Mouse (Mus musculus): ENCODE results near the gene Vmn1r124. TPM values are rescaled to one million over a fixed set of nuclear protein-coding genes. Genes with fewer than 3 reads are reported as not detected.
"Not testable (repeated sequence)": the region's sequence is repeated elsewhere in the genome, so short reads cannot be mapped to it uniquely, and the experiment has no call there.

Vmn1r124 gene
- not detected in 2 replicates for polyA plus RNA-seq (2015; fragmentation: Nextera tagmentation; extraction: Ambion mirVana)

GRCm38 (mm10) chr7:21260517-21260916 is at the start of gene Vmn1r124:
TSS of gene Vmn1r124 (minus strand) at chr7:21260617.
- not testable (repeated sequence) for ATAC-seq (ENCODE audit: insufficient number of reproducible peaks, low FRiP score, low TSS enrichment, low read depth); H3K9ac ChIP-seq; H3K27ac ChIP-seq; H3K4me2 ChIP-seq; H3K4me3 ChIP-seq; H3K4me1 ChIP-seq; H3K9me3 ChIP-seq; H3K36me3 ChIP-seq; H3K27me3 ChIP-seq
- WGBS = 73% methylated on average over 4 of the region's 4 CpGs

GRCm38 (mm10) chr7:21301367-21301766 is 41.0 kb upstream of the Vmn1r124 start, which contains the start of gene Vmn1r126:
TSS of gene Vmn1r126 (minus strand) at chr7:21301467.
- not testable (repeated sequence) for H3K4me3 ChIP-seq; H3K4me2 ChIP-seq; H3K4me1 ChIP-seq; H3K27ac ChIP-seq; H3K27me3 ChIP-seq; H3K36me3 ChIP-seq; H3K9me3 ChIP-seq; H3K9ac ChIP-seq; ATAC-seq (ENCODE audit: insufficient number of reproducible peaks, low FRiP score, low TSS enrichment, low read depth)
- no CpG with 5 or more reads among the region's 5 CpGs for WGBS

GRCm38 (mm10) chr7:21271879-21272278 is 11.5 kb upstream of the Vmn1r124 start, which contains the start of gene Vmn1r125:
TSS of gene Vmn1r125 (plus strand) at chr7:21272179.
- H3K27ac ChIP-seq = not testable (repeated sequence)

More at GRCm38 (mm10) chr7:21271879-21272278, 11.5 kb upstream of the Vmn1r124 start, which contains the start of gene Vmn1r125:
- not testable (repeated sequence) for ATAC-seq (ENCODE audit: insufficient number of reproducible peaks, low FRiP score, low TSS enrichment, low read depth); H3K4me2 ChIP-seq; H3K9me3 ChIP-seq; H3K36me3 ChIP-seq; H3K9ac ChIP-seq; H3K4me3 ChIP-seq; H3K27me3 ChIP-seq; H3K4me1 ChIP-seq
- WGBS = 67% methylated on average over 3 of the region's 3 CpGs

Other genes with a start within 250 kb of the Vmn1r124 start
- gene Vmn1r119, start 248.2 kb downstream of the Vmn1r124 start, polyA plus RNA-seq (2015; fragmentation: Nextera tagmentation; extraction: Ambion mirVana) = not detected in 2 replicates
- not detected in 2 replicates for gene Vmn1r120, start 206.8 kb downstream of the Vmn1r124 start, polyA plus RNA-seq (2015; fragmentation: Nextera tagmentation; extraction: Ambion mirVana)
- gene Vmn1r121, start 162.1 kb downstream of the Vmn1r124 start, polyA plus RNA-seq (2015; fragmentation: Nextera tagmentation; extraction: Ambion mirVana) = not detected in 2 replicates
- gene Vmn1r122, start 126.5 kb downstream of the Vmn1r124 start, polyA plus RNA-seq (2015; fragmentation: Nextera tagmentation; extraction: Ambion mirVana) = not detected in 2 replicates
- not detected in 2 replicates for gene Vmn1r123, start 98.4 kb downstream of the Vmn1r124 start, polyA plus RNA-seq (2015; fragmentation: Nextera tagmentation; extraction: Ambion mirVana)
- not detected in 2 replicates for gene Gm5157, start 70.2 kb downstream of the Vmn1r124 start, polyA plus RNA-seq (2015; fragmentation: Nextera tagmentation; extraction: Ambion mirVana)
- gene Vmn1r125, start 11.6 kb upstream of the Vmn1r124 start, polyA plus RNA-seq (2015; fragmentation: Nextera tagmentation; extraction: Ambion mirVana) = not detected in 2 replicates
- gene Vmn1r126, start 40.9 kb upstream of the Vmn1r124 start, polyA plus RNA-seq (2015; fragmentation: Nextera tagmentation; extraction: Ambion mirVana) = not detected in 2 replicates
- not detected in 2 replicates for gene Vmn1r127, start 59.2 kb upstream of the Vmn1r124 start, polyA plus RNA-seq (2015; fragmentation: Nextera tagmentation; extraction: Ambion mirVana)
- gene Vmn1r128, start 88.8 kb upstream of the Vmn1r124 start, polyA plus RNA-seq (2015; fragmentation: Nextera tagmentation; extraction: Ambion mirVana) = not detected in 2 replicates
- not detected in 2 replicates for gene Vmn1r129, start 100.7 kb upstream of the Vmn1r124 start, polyA plus RNA-seq (2015; fragmentation: Nextera tagmentation; extraction: Ambion mirVana)
- not detected in 2 replicates for gene Gm6882, start 172.1 kb upstream of the Vmn1r124 start, polyA plus RNA-seq (2015; fragmentation: Nextera tagmentation; extraction: Ambion mirVana)